Mouse (Mus musculus): Measurements from ENCODE around the gene Ints2.

The Ints2 gene

GRCm38 (mm10) chr11:86174173-86174572, 83.2 kb downstream of the Ints2 start:
- peak; percentile 28 for DNase-seq (ENCODE audit: low read depth, low spot score)

- DNase-seq (ENCODE audit: low read depth, low spot score) = no peak
These were observed 86.6 kb downstream of the Ints2 start for GRCm38 (mm10) chr11:86170743-86171142.
